Mouse (Mus musculus) embryonic facial prominence, embryonic 10.5 days (tissue): ENCODE results near the gene Inafm1. TPM values are rescaled to one million over a fixed set of nuclear protein-coding genes. Genes with fewer than 3 reads are reported as not detected.
"Not testable (repeated sequence)": the region's sequence is repeated elsewhere in the genome, so short reads cannot be mapped to it uniquely, and the experiment has no call there.

Experiments used
- DNase-seq: peaks from one replicate; pipeline ENCODE4 v3.0.0-alpha.2; 2017; ENCODE audit warnings: low spot score
- H3K27ac ChIP-seq: fragments of 300-500 bp; sonication (generic); replicated peaks from 2 replicates; pipeline ENCODE4 v1.5.1; 2016; ENCODE audit warnings: mild to moderate bottlenecking
- H3K27me3 ChIP-seq: fragments of 300-500 bp; sonication (generic); replicated peaks from 2 replicates; pipeline ENCODE4 v1.6.1; 2016; ENCODE audit warnings: low read depth, mild to moderate bottlenecking; ENCODE audit not compliant: poor library complexity, severe bottlenecking
- H3K36me3 ChIP-seq: fragments of 300-500 bp; sonication (generic); replicated peaks from 2 replicates; pipeline ENCODE4 v1.6.1; 2016; ENCODE audit warnings: mild to moderate bottlenecking, moderate library complexity
- H3K4me1 ChIP-seq: fragments of 300-500 bp; sonication (generic); 2 replicates; pipeline ENCODE4 v1.6.1; 2016
- H3K4me3 ChIP-seq: fragments of 300-500 bp; sonication (generic); 2 replicates; pipeline ENCODE4 v1.5.1; 2016; ENCODE audit warnings: mild to moderate bottlenecking, moderate library complexity
- H3K9me3 ChIP-seq: fragments of 300-500 bp; sonication (generic); 2 replicates; pipeline ENCODE4 v1.6.1; 2016; ENCODE audit warnings: mild to moderate bottlenecking
- WGBS: fragments of 180-500 bp; shearing (Covaris S2); methylation state at CpG from one replicate; pipeline ENCODE4 v1.1.7; 2016; 5-methylcytosine and 5-hydroxymethylcytosine counted together
- polyA plus RNA-seq: library from polyadenylated mRNA; unstranded; fragments of >200 nt; fragmentation: Nextera tagmentation; extraction: Ambion mirVana; gene quantifications from 2 replicates; pipeline ENCODE4 v1.2.1, GENCODE M21; 2016

Gene Inafm1
- polyA plus RNA-seq, 1 experiment from 2014 or later = 9.1 TPM

- H3K27me3 ChIP-seq = peaks cover 34% of the 10 kb centered on the region
- peak overlapping the region; percentile 78 for H3K4me3 ChIP-seq
- peak overlapping the region; percentile 82 for H3K27ac ChIP-seq
- H3K36me3 ChIP-seq = peaks cover 28% of the 10 kb centered on the region
- no peaks in the 10 kb centered on the region for H3K9me3 ChIP-seq
- WGBS = under 1% methylated on average over 46 of the region's 46 CpGs
- peaks cover 39% of the 10 kb centered on the region for H3K4me1 ChIP-seq
- peak; percentile 81 for DNase-seq
Measured at GRCm38 (mm10) chr7:16272681-16273080, 736 bp downstream of the Inafm1 start.

GRCm38 (mm10) chr7:16271139-16271538, 2.3 kb downstream of the Inafm1 start:
- Histone ChIP-seq H3K27me3 (peaks cover 34% of the 10 kb centered on the region), H3K4me3 (peak overlapping the region; percentile 18; the same call in 1 of the 2 replicates), H3K27ac (no peak overlapping the region), H3K36me3 (peaks cover 13% of the 10 kb centered on the region), H3K4me1 (peaks cover 39% of the 10 kb centered on the region), H3K9me3 (no peaks in the 10 kb centered on the region)
- 73% methylated on average over 1 of the region's 1 CpGs for WGBS
- DNase-seq = no peak

GRCm38 (mm10) chr7:16266593-16266992, 6.8 kb downstream of the Inafm1 start:
- not testable (repeated sequence) for DNase-seq, H3K36me3 ChIP-seq, H3K4me3 ChIP-seq, H3K4me1 ChIP-seq, H3K27ac ChIP-seq
- Histone ChIP-seq H3K9me3 (peaks cover 13% of the 10 kb centered on the region; the same call in 1 of the 2 replicates), H3K27me3 (peaks cover 18% of the 10 kb centered on the region)
- WGBS = 89% methylated on average over 7 of the region's 7 CpGs

GRCm38 (mm10) chr7:16265856-16266255, 7.6 kb downstream of the Inafm1 start:
- no peak overlapping the region for H3K27ac ChIP-seq
- DNase-seq = no peak
- H3K27me3 ChIP-seq = peaks cover 10% of the 10 kb centered on the region
- no peaks in the 10 kb centered on the region for H3K4me1 ChIP-seq
- no peaks in the 10 kb centered on the region for H3K36me3 ChIP-seq
- no peak overlapping the region for H3K4me3 ChIP-seq
- WGBS = 89% methylated on average over 11 of the region's 11 CpGs
- H3K9me3 ChIP-seq = peaks cover 13% of the 10 kb centered on the region; the same call in 1 of the 2 replicates

- Histone ChIP-seq H3K27ac (no peak overlapping the region), H3K27me3 (no peaks in the 10 kb centered on the region; the same call in 1 of the 2 replicates), H3K9me3 (peaks cover 13% of the 10 kb centered on the region; the same call in 1 of the 2 replicates), H3K36me3 (no peaks in the 10 kb centered on the region), H3K4me3 (no peak overlapping the region), H3K4me1 (no peaks in the 10 kb centered on the region)
- WGBS = 83% methylated on average over 5 of the region's 5 CpGs
- DNase-seq = no peak
Measured at GRCm38 (mm10) chr7:16263843-16264242, 9.6 kb downstream of the Inafm1 start.

GRCm38 (mm10) chr7:16263015-16263787, 10.2 kb downstream of the Inafm1 start:
- WGBS = 33% methylated on average over 8 of the region's 8 CpGs
- H3K27me3 ChIP-seq = no peaks in the 10 kb centered on the region
- peaks cover 13% of the 10 kb centered on the region; the same call in 1 of the 2 replicates for H3K9me3 ChIP-seq
- no peaks in the 10 kb centered on the region for H3K36me3 ChIP-seq
- H3K27ac ChIP-seq = no peak overlapping the region
- peak; percentile 74 for DNase-seq
- H3K4me1 ChIP-seq = no peaks in the 10 kb centered on the region
- no peak overlapping the region for H3K4me3 ChIP-seq

GRCm38 (mm10) chr7:16261097-16261496, 12.3 kb downstream of the Inafm1 start:
- Histone ChIP-seq H3K4me3 (no peak overlapping the region), H3K4me1 (no peaks in the 10 kb centered on the region), H3K36me3 (no peaks in the 10 kb centered on the region), H3K27me3 (no peaks in the 10 kb centered on the region), H3K9me3 (peaks cover 13% of the 10 kb centered on the region; the same call in 1 of the 2 replicates), H3K27ac (no peak overlapping the region)
- DNase-seq = no peak
- 74% methylated on average over 1 of the region's 1 CpGs for WGBS

- WGBS = 88% methylated on average over 5 of the region's 5 CpGs
- DNase-seq = no peak
- Histone ChIP-seq H3K27me3 (no peaks in the 10 kb centered on the region), H3K4me1 (no peaks in the 10 kb centered on the region), H3K4me3 (no peak within 1 kb of the TSS), H3K36me3 (no peaks in the 10 kb centered on the region), H3K27ac (no peak within 1 kb of the TSS), H3K9me3 (no peaks in the 10 kb centered on the region; the same call in 1 of the 2 replicates)
Measured at GRCm38 (mm10) chr7:16259110-16259590, 14.3 kb downstream of the Inafm1 start, which contains the start of gene C5ar1. C5ar1 (minus strand) TSS chr7:16259540.

GRCm38 (mm10) chr7:16257830-16258229, 15.6 kb downstream of the Inafm1 start:
- Histone ChIP-seq H3K36me3 (no peaks in the 10 kb centered on the region), H3K27me3 (no peaks in the 10 kb centered on the region), H3K4me3 (no peak overlapping the region), H3K9me3 (no peaks in the 10 kb centered on the region), H3K27ac (no peak overlapping the region), H3K4me1 (no peaks in the 10 kb centered on the region)
- WGBS = 88% methylated on average over 11 of the region's 11 CpGs
- DNase-seq = no peak

GRCm38 (mm10) chr7:16255963-16256362, 17.5 kb downstream of the Inafm1 start:
- not testable (repeated sequence) for DNase-seq, H3K4me1 ChIP-seq, H3K36me3 ChIP-seq, H3K9me3 ChIP-seq, H3K27me3 ChIP-seq, H3K4me3 ChIP-seq, H3K27ac ChIP-seq
- WGBS = 83% methylated on average over 4 of the region's 4 CpGs

GRCm38 (mm10) chr7:16254195-16254594, 19.2 kb downstream of the Inafm1 start:
- Histone ChIP-seq H3K27me3 (no peaks in the 10 kb centered on the region), H3K36me3 (no peaks in the 10 kb centered on the region), H3K9me3 (no peaks in the 10 kb centered on the region), H3K4me3 (no peak overlapping the region), H3K4me1 (no peaks in the 10 kb centered on the region), H3K27ac (no peak overlapping the region)
- DNase-seq = no peak
- WGBS = 72% methylated on average over 4 of the region's 4 CpGs

GRCm38 (mm10) chr7:16250687-16251086, 22.7 kb downstream of the Inafm1 start:
- WGBS = 81% methylated on average over 5 of the region's 5 CpGs
- no peaks in the 10 kb centered on the region for H3K9me3 ChIP-seq
- H3K4me3 ChIP-seq = no peak overlapping the region
- no peak overlapping the region for H3K27ac ChIP-seq
- no peaks in the 10 kb centered on the region; the same call in 1 of the 2 replicates for H3K4me1 ChIP-seq
- no peaks in the 10 kb centered on the region for H3K27me3 ChIP-seq
- no peak for DNase-seq
- no peaks in the 10 kb centered on the region for H3K36me3 ChIP-seq

GRCm38 (mm10) chr7:16245958-16246357, 27.5 kb downstream of the Inafm1 start:
- 61% methylated on average over 1 of the region's 4 CpGs for WGBS
- Histone ChIP-seq H3K27me3 (no peaks in the 10 kb centered on the region), H3K9me3 (no peaks in the 10 kb centered on the region), H3K27ac (no peak overlapping the region), H3K36me3 (no peaks in the 10 kb centered on the region), H3K4me1 (no peaks in the 10 kb centered on the region; the same call in 1 of the 2 replicates), H3K4me3 (no peak overlapping the region)
- DNase-seq = no peak
